Mouse (Mus musculus) gastrocnemius, postnatal 36 days (tissue): Measurements from ENCODE around the gene Ackr4. TPM values are rescaled to one million over a fixed set of nuclear protein-coding genes. Genes with fewer than 3 reads are reported as not detected.

Source experiments
- DNase-seq, 2 experiments: peaks; one replicate each; pipeline ENCODE4 v3.0.0; 2022
- intact Hi-C: fragments of 180-260 bp; cut with DNase I; formaldehyde crosslinking; loops from one replicate; pipeline ENCODE4 v1.15.1; 2025
- total RNA-seq, 2 experiments: library from RNA; stranded (reverse); gene quantifications; 2 replicates each; pipeline ENCODE4 v1.2.3; 2021

The Ackr4 gene
- total RNA-seq, 2 experiments from 2014 or later: 0.87 to 1.1 TPM

- DNase-seq: peak; percentile 67 to 71
- intact Hi-C loops: no loop called here
These were observed 64.1 kb downstream of the Ackr4 start, which contains the start of gene Uba5 for GRCm38 (mm10) chr9:104062430-104063243. Gene Uba5, minus strand, starts transcription at chr9:104063134.

GRCm38 (mm10) chr9:104051028-104051427 lies 75.7 kb downstream of the Ackr4 start:
- intact Hi-C loops: no loop called here
- DNase-seq: no peak

- no peak for DNase-seq
- intact Hi-C loops: no loop called here
These were observed 83.1 kb downstream of the Ackr4 start for GRCm38 (mm10) chr9:104043676-104044075.

GRCm38 (mm10) chr9:104040362-104040761 lies 86.4 kb downstream of the Ackr4 start, which contains the start of gene Gm28305:
Gene Gm28305, plus strand, starts transcription at chr9:104040662.
- intact Hi-C loops: no loop called here
- DNase-seq: no peak

- intact Hi-C loops: no loop called here
- no peak for DNase-seq
These were observed 87.0 kb downstream of the Ackr4 start for GRCm38 (mm10) chr9:104039742-104040141.

- intact Hi-C loops: no loop called here
- DNase-seq: no peak
These were observed 87.6 kb downstream of the Ackr4 start for GRCm38 (mm10) chr9:104039031-104039695.

GRCm38 (mm10) chr9:104038266-104038665 lies 88.5 kb downstream of the Ackr4 start:
- DNase-seq: no peak
- intact Hi-C loops: no loop called here

GRCm38 (mm10) chr9:104035261-104036015 lies 91.3 kb downstream of the Ackr4 start:
- intact Hi-C loops: no loop called here
- DNase-seq: peak; percentile 57 to 59

- intact Hi-C loops: no loop called here
- no peak for DNase-seq
These were observed 92.0 kb downstream of the Ackr4 start for GRCm38 (mm10) chr9:104034718-104035117.

GRCm38 (mm10) chr9:104034231-104034630 lies 92.5 kb downstream of the Ackr4 start:
- DNase-seq: no peak
- intact Hi-C loops: no loop called here

Other genes with a start within 250 kb of the Ackr4 start
- 1 to 10 TPM in 1 of 2 experiments, under 1 TPM in 1; 0.67 to 1.1 TPM for gene Nphp3, start 124.4 kb downstream of the Ackr4 start, total RNA-seq
- not detected for gene Gm28305, start 86.3 kb downstream of the Ackr4 start, total RNA-seq
- gene Uba5, start 63.8 kb downstream of the Ackr4 start, total RNA-seq: 10 to 100 TPM; 10.2 to 10.8 TPM
- 10 to 100 TPM; 36.5 to 40.6 TPM for gene Acad11, start 63.6 kb downstream of the Ackr4 start, total RNA-seq
- gene Dnajc13, start 136.0 kb upstream of the Ackr4 start, total RNA-seq: 10 to 100 TPM; 19.1 to 25.4 TPM
- under 1 TPM in 1 of 2 experiments, not detected in 1; 0.38 TPM for gene Acpp, start 210.8 kb upstream of the Ackr4 start, total RNA-seq